Mouse (Mus musculus): ENCODE measurements around the gene Cdc42ep1.

DNA sequence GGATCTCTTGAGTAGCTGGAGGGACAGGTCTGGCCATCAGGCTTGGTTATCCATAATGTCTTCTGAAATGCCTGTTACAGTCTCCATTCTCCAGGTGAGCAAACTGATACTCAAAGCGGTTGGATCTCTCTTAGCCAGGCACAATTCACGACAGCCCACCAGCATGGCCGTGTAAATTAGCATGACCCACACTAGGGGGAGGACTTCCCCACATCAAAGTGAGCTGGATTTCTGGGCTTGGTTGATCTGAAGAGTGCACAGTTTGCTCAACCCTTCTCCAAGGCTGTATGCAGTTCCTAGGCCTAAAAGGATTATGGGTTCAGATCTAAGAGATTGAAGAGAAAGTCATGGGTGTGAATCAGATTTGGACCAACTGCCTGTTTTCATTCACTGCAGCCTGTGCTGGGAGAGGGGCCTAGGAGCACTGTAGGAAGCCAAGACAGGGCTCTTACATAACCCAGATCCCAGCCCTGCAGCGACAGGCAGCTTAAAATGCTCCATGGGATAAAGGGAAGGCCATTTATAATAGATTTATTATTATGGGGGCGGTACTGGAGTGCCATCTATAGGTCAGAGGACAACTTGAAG lies 29.7 kb downstream of the Cdc42ep1 start:
- TF ChIP-seq POLR2A (IDR thresholded peaks at IDR 0.05; ENCODE audit: insufficient read depth, low read depth, low read length) (no peak), CTCF (IDR thresholded peaks at IDR 0.05; ENCODE audit: insufficient read depth, low read depth, low read length) (no peak)

Measured in olfactory bulb, adult 2 months (tissue).